Mouse (Mus musculus): ENCODE data around the gene Fap. TPM values are rescaled to one million over a fixed set of nuclear protein-coding genes. Genes with fewer than 3 reads are reported as not detected.

Fap gene
- polyA plus RNA-seq (2017; shearing (Covaris generic)), result 0.26 TPM

DNA sequence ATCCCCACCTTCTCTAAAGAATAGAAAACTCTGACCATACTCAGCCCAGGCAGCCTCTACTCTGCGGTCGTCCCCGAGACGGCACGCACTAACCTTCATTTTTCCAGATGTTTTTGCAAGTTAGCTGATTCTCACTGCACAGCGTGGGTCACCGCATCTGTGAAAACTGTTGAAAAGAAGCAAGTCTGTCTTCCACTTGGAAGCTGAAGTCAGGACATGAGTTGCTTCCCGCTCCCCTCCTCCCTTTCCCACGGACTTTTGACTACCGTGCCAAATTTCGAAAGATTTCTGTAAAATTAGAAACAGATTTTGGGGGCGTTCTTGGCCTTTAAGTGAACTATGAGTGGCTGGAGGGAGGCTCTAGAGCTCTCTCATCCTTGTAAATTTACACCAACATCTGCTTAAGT is at the start of gene Fap:
Fap (minus strand) TSS at position 323 of the 407 bp plus-strand sequence.

DNA sequence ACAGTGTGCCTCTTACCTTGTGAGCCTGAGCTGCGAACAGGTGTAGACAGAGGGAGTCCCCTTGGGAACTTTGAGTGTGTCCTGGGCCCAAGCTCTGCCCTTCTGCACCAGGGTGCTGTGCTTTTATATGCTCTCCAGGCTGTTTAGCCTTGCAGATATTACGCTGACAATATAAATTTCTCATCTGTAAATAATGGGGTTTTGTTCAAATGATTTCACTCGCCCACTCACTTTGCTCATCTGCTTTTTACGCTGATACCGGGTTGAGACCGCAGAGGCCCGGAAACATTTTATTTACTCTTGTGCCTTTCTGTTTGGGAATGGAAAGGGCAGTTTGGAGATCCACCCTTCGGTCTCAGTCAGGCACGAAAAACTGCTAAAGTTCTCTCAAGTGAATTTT is 90.3 kb downstream of the Fap start, which contains the start of gene Gcg:
Gcg (minus strand) TSS at position 101 of the 400 bp plus-strand sequence.

Other genes starting within 250 kb of the Fap start
- 109 TPM for gene Dpp4, start 161.8 kb downstream of the Fap start, polyA plus RNA-seq (2017; shearing (Covaris generic))
- gene Gcg, start 90.4 kb downstream of the Fap start, polyA plus RNA-seq (2017; shearing (Covaris generic)), result 0.17 TPM
- 16.1 TPM for gene Ifih1, start 72.2 kb upstream of the Fap start, polyA plus RNA-seq (2017; shearing (Covaris generic))
- gene Gca, start 90.2 kb upstream of the Fap start, polyA plus RNA-seq (2017; shearing (Covaris generic)), result 0.50 TPM

All from CD4-positive, CD25-positive, alpha-beta regulatory T cell (primary cell).